Mouse (Mus musculus) cerebellum, adult (tissue): ENCODE measurements around the gene Gm35315.
A peak's percentile ranks its signal among the peaks of the same experiment; 100 is the strongest.
"Not testable (repeated sequence)": the region's sequence is repeated elsewhere in the genome, so short reads cannot be mapped to it uniquely, and the experiment has no call there.

Source experiments
- ATAC-seq: cut with Nextera tagmentation; 2 replicates; pipeline ENCODE4 v1.9.2; 2017; ENCODE audit warnings: mild to moderate bottlenecking, moderate library complexity, mixed read lengths; ENCODE audit not compliant: insufficient number of reproducible peaks, low FRiP score, low TSS enrichment

The Gm35315 gene

DNA sequence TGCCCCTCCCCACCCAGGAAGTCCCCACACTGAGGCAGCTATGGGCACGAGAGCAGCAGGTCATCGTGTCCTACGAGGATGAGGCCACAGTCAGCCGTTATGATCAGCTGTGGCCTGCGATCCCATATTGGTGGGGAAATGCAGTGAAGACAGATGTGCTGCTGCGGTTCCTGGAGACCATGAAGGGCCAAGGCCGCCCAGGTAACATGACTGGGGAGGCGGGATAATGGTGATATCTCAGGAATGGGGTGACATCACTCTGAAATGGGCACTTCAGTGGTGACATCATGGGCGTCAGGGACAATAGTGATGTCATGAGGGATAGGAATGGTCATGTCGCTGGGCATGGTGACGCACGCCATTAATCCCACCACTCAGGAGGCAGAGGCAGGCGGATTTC is 8.2 kb upstream of the Gm35315 start:
- ATAC-seq: no peak

DNA sequence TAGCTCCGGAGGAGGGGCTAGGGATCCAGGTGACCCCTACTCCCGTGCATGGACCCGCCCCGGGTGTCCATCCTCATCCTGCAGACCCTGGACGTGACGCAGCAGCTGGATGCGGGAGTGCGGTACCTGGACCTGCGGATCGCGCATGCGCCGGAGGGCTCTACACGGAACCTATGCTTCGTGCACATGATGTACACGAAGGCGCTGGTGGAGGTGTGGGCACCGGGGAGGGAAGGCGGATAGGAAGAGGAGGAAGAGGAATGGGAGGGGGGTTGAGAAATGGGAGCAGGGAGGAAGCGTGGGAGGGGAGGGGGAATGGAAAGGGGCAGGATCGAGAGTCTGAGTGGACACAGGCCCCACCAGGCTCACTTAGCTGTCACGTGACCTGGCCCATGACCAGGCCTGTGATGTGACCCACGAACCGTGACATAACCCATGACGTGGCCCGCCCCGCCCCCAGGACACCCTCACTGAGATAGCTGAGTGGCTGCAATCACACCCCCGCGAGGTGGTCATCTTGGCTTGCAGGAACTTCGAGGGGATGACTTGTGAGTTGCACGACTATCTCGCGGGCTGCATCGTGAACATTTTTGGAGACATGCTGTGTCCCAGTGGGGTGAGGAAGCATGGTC is 7.6 kb upstream of the Gm35315 start:
- no peak; the same call in 1 of the 2 replicates for ATAC-seq

GRCm38 (mm10) chr5:110100921-110101631 is 6.9 kb upstream of the Gm35315 start:
- ATAC-seq: no peak

DNA sequence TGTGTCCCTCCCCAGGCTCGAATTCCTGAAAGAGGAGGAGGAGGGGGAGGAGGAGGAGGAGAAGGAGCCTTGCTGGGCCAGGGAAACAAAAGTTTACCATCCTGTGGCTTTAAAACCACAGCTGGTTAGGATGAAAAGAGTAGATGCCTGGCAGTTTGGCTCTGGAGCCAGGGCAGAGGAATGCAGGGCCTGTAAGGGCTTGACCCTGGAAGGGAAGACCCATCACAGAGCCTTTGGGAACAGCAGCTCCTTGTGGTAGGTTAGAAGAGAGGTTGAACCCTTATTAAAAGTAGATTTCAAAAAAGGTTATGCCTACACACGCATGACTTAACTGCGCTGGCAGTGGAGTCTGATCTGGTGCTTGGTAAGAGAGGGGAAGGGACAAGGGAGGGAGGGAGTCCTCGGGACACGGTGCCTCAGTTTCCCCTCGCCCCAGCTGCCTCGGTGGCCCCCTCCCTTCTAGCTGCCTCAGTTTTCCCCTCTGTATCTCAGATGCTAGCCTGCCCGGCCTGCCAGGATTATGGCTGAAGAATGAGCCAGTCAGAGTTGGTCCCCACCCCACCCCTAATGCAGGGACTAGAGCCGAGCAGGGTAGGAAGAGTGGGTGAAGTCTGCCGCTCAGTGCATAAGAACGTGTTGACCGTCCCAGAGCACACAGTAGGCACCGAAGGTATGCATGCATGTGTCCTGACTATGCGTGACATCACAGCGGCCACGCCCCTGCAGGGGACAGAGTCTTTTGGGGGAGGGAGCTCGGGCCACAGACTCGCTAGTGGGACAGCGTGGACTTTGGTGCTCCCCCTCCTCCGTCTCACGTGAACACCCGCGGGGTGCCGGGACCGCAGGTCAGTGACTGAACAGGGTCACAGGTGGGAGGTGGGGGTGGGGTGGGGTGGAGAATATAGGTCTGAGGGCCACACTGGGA is 5.7 kb upstream of the Gm35315 start, which contains the start of gene Plcxd1:
Gene Plcxd1, plus strand, starts transcription at position 314 of the 925 bp plus-strand sequence.
- no peak for ATAC-seq

- ATAC-seq: no peak
Observed at GRCm38 (mm10) chr5:110098991-110099477, 4.8 kb upstream of the Gm35315 start.

- ATAC-seq: no peak
Observed at GRCm38 (mm10) chr5:110094847-110095213, 610 bp upstream of the Gm35315 start.

DNA sequence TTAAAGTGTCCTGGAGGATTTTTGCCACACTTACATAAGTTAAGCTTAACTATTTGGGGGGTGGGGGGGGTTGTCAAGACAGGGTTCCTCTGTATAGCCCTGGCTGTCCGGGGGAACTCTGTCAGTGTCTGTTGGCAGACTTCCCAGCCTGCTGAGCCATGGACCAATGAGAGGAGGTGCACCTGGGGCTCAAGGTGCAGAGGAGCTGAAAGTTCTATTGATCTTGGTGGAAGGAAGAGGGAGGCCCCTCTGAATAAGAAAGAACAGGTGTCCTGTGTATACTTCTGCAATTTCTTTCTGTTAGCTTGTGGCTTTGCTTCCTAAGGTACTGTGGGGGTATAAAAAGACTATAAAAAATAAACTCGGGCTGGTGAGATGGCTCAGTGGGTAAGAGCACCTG is 2.7 kb downstream of the Gm35315 start:
- ATAC-seq: no peak

DNA sequence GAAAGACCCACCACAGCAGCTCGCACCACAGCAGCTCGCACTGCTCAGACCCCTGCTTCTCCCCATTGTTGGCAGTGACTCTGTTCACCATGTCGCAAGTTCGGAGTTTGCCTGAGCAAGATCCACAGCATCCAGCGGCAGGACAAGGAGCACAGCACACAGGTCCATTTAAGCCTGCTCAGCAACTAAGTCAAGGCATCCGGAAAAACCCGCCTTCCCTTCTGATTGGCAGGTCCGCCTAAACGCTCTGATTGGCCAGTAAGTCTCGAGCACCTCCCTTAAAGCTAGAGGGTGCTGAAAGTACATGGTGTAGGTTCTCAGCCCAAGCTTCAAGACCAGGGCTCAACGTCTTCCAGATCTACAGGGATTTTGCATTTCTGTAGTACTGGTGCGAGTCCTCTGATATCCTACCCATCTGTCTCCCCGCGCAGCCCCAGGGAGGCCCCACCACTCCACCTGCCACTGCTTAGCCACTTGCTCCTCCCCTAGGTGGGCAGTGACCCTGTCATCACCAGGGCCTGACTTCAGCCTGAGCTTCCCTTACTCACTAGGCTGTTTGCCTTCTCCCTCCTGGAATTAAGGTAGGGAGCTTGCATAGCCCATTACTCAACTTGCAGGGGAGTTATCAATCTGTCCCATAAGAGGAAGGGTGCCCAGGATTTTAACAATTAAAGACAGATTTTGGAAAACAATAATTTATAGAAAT is 7.9 kb downstream of the Gm35315 start:
- ATAC-seq: no peak

GRCm38 (mm10) chr5:110082961-110083360 is 11.3 kb downstream of the Gm35315 start:
- no peak for ATAC-seq

GRCm38 (mm10) chr5:110072413-110072812 is 21.8 kb downstream of the Gm35315 start, which contains the start of gene Gm17655:
Gene Gm17655, minus strand, starts transcription at chr5:110072513.
- not testable (repeated sequence) for ATAC-seq

DNA sequence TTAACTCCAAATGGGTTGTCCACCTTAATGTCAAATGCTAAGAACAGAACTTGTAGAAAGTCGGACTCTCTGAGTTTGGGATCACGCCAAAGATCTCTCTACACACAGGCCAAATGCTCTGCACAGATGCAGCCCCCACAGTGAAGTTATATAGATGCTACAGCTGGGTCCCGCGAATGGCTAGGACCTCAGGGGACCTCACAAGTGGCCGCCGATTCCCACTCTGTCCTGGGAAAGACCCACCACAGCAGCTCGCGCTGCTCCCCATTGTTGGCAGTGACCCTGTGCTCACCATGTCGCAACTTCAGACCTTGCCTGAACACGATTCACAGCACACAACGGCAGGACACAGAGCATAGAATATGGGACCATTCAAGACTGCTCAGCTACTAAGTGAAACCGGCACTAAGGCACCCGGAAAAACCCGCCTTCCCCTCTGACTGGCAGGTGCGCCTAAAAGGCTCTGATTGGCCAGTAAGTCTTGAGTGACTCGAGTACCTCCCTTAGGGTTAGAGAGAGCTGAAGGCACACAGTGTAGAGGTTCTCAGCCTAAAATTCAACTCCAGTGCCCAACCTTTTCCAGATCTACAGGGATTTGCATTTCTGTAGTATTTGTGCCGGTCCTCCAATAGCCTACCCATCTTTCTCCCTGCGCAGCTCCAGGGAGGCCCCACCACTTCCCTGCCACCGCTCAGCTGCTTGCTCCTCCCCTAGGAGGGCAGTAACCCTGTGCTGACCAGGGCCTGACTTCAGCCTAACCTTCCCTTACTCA is 36.4 kb downstream of the Gm35315 start:
- peak; percentile 98 for ATAC-seq
